Mouse (Mus musculus) megakaryocyte, adult 5-6 weeks (primary cell): ENCODE measurements around the gene Zmynd19. TPM values are rescaled to one million over a fixed set of nuclear protein-coding genes. Genes with fewer than 3 reads are reported as not detected.

Experiments
- ATAC-seq: 2 replicates; pipeline ENCODE4 v1.8.0; 2016; ENCODE audit warnings: mild to moderate bottlenecking, inconsistent platforms; ENCODE audit not compliant: poor library complexity, severe bottlenecking
- total RNA-seq, 2 experiments: library from RNA; stranded (forward) in 1 of 2; stranded (reverse) in 1 of 2; fragments of 153-499, 151-499 nt in 1 of 2; fragments of 221-1000, 200-1000 nt in 1 of 2; gene quantifications; 2 replicates each; pipeline versions ENCODE4 v1.2.3 to v1.2.4; 2015 to 2017

The Zmynd19 gene
- total RNA-seq, 2 experiments from 2014 or later, result 6.0 to 17.4 TPM

DNA sequence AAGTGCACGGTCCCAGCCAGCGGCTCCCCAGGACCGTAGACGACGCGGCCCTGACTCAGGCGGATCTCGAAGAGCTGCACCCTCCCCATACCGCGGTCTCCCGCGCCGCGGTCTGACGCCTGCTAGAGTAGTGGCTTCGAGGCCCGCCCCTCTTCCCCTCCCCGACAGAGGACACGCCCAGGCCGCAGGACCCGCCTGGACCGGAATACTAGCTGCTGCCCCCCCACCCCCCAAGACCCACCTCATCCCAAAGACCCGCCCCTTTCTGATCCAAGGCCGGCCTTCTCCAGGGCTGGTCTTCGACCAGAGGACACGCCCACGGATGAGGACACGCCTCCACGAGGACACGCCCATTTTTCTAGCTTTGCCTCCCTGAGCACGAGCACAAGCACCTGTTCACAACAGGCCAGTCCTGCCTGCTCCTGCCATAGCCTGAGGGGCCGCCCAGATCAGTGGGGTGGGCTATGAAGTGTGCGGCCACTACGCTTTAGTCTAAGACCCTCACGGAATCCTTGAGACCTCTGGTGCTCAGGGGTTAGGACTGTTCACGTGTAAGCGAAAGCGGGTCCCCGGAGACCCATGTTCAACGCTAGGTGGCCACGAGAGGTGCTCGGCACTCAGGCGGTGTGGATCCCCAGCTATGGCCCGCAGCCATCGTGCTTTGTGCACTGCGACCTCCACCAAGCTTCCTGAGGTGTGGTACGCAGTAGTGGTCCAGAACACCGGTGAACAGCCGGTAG lies 14.4 kb upstream of the Zmynd19 start, which contains the start of gene Arrdc1:
Arrdc1 (minus strand) TSS at position 196 of the 740 bp plus-strand sequence.
- peak; percentile 90 for ATAC-seq

DNA sequence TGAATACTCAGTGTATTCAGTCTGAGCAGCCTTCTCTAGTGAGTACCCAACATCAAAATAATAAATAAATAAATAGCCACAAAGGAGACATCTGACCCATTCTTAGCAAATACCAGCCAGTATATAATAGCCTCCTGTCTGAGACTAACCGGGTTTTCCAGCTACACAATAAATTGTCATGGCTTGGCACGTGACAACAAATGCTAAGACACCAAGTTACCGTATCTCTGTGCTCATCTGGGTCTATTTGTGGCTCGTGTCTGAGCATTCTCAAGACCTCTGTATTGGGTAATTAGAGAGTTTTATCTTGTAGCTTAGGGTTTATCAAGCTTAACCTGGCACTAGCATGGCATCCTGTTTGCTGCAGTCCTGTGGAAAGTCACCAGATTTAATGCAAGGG lies 7.5 kb upstream of the Zmynd19 start:
- ATAC-seq, result no peak

DNA sequence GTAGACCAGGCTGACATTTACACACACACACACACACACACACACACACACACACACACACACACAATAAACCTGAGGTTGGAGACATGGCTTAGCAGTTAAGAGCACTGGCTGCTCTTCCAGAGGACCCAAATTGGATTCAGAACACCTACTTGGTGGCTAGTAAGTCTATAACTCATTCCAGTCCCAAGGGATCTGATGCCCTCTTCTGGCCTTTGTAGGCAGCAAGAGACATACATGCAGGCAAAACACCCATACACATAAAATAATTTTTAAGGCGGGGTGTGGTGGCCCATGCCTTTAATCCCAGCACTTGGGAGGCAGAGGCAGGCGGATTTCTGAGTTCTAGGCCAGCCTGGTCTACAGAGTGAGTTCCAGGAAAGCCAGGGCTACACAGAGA lies 5.3 kb upstream of the Zmynd19 start:
- 0 out of 2 replicates have a peak, but pooled peaks have one; percentile 52 for ATAC-seq

DNA sequence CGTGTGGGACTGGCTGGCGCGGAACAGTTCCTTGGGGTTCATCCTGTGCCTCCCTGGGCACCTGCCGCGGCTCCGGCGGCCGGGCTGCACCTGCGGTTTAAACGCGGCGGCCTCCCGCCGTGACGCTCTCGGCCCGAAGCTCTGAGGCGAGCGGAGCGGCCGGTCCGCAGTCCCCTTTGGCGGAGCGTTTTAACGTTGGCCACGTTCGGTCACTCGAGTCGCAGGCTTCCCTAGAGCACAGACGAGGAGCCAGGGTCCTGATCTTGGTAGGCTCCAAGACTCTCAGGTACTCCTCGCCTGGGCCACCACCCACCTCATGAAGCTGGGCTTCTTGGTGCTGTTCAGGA lies 570 bp downstream of the Zmynd19 start:
- peak; percentile 30; the same call in 1 of the 2 replicates for ATAC-seq

DNA sequence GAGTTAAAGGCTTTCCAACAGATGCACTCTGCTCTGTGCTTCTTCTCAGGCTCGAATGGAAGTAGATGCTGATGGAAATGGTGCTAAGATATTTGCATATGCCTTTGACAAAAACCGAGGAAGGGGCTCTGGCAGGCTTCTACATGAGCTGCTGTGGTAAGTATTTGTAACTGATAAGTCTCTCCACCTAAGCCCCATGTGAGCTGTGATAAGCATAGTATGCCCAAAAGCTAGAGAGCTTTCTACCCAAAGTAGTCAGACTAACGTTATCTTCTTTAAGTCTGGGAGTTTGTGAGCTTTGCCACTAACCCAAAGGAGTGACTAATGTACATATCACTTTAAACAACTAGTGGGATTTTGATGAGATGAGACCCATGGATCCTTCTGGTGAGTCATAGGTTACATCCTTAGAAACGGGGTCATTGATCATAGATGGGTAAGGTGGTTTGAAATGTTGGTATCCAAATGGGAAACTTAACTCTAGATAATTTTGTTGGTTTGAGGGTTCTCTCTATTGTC lies 3.0 kb downstream of the Zmynd19 start:
- no peak for ATAC-seq

DNA sequence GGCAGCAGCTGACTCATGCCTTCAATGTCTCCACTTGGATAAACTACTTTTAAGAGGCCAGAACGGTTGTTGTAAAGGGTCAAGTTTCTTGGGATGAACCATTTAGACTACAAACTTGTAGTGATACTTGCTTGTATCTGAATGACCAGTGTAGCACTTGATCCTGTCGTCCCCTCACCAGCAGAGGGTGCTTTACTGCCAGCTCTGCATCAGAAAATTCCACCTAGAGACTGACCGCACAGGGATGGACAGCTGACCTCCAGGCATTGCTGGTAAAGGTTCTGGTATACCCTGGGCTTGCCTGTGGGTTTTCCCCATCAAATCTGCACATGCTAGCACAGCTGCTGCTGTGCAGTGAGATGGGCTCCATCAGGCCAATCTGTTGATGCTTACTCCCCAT lies 11.3 kb downstream of the Zmynd19 start:
- ATAC-seq, result no peak

DNA sequence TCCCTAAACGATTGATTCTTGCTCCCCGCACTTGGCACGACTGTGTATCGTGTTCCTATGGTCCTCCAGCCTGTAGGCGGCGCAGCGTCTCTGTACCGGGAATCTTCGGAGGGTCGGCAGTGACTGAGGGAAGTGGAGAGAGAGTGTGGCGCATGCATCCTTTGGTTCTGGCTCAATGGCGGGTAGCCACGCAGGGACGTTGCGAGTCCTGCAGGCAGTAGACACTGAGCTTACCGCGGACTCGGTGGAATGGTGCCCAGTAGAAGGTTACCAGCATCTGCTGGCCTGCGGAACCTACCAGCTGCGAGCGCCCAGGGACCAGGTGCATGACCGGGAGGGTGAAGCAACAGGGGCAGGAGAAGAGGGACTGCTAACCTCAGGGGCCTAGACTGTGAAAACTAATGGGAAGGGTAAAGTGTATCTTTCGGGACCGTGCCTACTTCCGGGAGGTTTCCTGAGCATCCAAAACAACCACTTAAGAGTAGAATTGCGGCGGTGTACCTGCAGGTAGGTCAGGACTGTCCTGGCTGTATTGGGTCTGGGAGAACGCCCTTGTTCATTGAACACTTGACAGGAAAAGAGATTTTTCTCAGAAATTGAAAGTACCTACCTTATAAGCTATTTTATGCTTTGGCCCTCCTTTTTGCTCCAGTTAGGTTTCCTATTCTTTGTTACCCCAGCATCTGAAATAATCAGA lies 12.9 kb downstream of the Zmynd19 start, which contains the start of gene Dph7:
Dph7 (plus strand) TSS at position 97 of the 697 bp plus-strand sequence.
- peak; percentile 100 for ATAC-seq

DNA sequence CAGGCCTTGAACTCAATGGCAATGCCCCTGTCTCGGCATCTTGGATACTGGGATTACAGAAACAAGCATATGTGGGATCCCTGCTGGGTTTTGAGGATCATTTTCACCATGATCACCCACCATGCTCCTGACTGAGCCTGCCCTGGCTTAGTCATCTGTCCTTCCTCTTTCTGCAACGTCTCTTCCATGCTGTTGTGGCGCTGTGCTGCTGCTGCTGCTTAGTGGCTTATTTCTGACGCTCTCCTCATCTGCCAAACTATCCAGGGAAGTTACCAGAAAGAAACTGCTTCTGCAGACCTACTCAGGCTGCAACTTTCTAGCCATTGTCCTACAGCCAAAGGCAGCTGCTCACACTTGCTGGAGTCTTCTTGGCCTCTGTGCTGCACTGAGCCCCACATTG lies 20.8 kb downstream of the Zmynd19 start:
- ATAC-seq, result no peak

DNA sequence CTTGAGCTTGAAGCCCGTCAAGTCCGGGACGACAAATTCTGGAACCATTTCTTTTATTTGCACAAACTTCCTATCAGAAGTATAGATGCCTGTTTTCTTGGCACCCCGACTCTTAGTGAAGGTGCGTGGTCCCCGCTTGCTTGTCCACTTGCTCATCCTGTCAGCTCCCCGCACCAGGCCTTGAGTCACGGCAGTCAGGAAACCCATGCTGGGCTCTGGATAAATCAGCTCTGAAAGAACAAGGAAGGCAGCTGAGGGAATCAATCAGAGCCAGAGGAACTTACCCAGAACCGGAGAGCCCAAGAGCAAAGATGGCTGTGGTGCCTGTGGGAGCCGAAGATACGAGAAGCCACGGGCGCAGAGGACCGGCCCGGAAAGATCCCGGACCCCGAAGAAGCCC lies 24.9 kb downstream of the Zmynd19 start:
- peak; percentile 3; the same call in 1 of the 2 replicates for ATAC-seq

DNA sequence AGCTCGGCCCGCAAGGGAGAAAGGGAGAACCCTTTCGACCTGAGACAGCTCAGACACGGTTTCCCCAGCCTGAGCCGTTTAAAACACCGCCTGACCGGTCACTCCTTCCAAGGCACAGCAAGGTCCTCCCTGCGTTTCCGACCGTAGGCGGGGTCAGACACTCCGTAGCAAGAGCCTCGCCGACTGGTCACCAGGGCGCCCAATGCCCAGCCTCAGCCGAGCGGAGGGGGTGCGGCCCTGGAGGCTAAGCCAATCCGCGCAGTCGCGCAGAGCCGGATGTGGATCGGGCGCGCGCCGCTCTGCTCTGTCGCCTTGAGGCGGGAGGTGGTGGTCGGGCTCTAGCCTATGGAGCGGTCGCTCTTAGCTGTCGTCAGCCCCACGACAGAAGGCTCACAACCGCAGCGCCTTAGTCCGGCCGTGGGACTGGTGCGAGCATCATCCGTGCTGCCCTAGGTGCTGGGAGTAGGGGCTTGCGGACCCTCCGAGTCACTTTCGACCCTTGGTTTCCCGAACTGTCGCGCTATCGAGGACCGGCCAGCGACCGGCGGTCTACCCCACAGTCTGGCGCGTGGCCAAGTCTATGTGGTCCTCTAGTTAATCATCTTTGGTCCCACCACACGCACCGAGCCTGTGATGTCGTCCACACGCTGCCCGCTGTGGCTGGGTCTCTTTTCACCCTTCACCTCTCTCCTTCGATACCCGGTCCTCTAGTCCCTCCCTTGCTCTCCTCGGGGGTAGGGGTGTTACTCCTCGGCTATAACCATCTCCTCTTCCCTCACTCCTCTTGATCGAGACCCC lies 25.5 kb downstream of the Zmynd19 start, which contains the start of gene Mrpl41:
Mrpl41 (minus strand) TSS at position 193 of the 798 bp plus-strand sequence.
- peak; percentile 77 for ATAC-seq

DNA sequence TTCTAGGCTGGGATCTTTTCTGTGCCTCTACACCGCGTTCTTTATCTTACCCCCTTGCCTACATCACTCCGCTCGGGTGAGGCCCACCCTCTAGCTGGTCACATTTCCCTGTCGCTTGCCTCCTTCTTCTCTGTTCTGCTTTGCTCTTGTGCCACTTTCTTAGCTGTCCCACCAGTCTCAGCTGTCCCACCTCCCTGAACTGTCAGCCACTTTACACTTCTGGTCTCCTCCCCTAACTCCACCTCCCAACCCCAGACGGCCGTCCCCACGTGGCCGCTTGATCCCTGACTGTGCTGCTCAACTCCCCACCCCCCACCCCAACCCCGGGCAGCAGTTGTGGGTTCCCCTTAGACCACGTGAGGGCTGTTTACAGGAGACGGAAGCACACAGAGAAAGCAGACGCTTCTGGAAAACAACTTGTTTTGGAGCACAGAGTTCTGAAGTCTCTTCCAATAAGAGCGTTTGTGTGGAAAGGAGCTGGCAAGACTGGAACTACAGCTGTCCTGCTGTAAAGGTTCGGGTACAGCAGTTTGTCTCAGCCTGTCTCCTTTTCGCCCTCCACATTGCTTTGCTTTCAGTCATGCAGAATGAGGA lies 26.2 kb downstream of the Zmynd19 start, which contains the start of gene Pnpla7:
Pnpla7 (plus strand) TSS at position 330 of the 594 bp plus-strand sequence.
- ATAC-seq, result peak; percentile 63

DNA sequence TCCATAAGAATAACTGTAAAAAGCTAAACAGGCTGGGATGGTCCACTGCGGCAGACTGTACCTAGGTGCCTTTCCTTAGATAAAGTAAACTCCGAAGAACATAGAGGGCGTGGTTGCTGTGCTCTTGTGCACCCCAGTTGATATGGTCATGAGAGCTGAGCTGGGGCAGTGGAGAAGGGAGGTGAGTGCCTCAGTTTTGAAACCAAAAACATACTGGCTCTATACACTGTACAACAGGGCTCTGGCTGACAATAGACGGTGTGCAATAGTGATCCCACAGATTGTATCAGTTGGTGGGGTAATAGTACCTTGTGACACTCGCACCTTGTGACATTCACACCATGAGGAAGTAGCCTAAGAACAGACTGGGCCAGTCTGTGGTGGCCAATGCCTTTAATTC lies 27.4 kb downstream of the Zmynd19 start:
- peak; percentile 53 for ATAC-seq

DNA sequence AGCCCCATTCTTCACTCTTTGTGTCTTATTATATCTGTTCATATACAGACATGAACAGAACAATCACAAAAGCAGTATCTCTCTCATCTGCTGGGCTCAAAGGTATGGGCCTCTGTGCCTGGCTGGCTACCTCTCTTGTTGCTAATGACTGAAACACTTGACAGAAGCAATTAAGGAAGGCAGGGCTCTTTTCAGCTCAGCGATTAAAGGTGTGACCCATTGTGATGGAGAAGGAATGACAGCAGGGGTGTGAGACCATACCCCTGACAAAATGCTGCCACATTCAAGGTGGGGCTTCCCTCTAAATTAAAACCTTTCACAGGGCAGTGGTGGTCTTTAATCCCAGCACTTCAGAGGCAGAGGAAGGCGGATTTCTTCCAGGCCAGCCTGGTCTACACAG lies 38.2 kb downstream of the Zmynd19 start:
- no peak for ATAC-seq

DNA sequence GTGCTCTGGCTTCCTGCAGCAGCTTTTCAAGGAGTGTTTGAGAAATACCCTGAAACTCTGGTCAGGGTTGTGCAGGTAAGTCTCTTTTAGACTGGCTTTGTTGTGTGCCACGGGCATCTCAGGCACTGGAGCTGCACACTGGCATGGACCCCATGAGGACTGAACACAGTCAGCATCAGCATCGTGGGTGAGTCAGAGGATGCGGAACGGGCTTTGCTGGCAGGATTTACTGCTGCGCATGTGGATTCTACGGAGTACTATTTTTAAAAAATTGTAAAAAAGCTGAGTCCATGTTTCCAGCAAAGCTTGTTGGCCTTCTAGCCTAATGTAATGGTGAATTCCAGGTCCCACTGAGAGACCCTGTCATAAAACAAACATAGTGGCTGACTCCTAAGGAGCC lies 45.7 kb downstream of the Zmynd19 start:
- ATAC-seq, result no peak

DNA sequence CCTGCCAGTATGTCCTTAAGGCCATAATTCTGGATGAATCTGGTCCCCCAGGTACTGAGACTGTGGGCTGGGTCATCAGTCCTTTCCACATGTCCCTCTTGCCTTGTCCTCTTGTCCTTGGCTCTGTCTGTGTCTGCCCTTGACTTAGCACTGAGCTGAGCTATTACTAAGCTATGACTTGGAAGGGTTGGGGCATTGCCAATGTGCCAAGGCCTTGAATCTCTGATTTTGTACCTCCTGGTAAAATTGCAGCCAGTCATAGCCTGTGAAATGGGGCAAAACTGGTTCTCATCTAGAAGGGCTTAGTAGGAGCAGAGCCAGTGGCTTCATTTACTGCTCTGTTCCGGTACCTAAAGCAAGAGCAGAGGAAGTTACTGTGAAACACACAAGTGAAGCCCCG lies 46.9 kb downstream of the Zmynd19 start:
- ATAC-seq, result no peak

DNA sequence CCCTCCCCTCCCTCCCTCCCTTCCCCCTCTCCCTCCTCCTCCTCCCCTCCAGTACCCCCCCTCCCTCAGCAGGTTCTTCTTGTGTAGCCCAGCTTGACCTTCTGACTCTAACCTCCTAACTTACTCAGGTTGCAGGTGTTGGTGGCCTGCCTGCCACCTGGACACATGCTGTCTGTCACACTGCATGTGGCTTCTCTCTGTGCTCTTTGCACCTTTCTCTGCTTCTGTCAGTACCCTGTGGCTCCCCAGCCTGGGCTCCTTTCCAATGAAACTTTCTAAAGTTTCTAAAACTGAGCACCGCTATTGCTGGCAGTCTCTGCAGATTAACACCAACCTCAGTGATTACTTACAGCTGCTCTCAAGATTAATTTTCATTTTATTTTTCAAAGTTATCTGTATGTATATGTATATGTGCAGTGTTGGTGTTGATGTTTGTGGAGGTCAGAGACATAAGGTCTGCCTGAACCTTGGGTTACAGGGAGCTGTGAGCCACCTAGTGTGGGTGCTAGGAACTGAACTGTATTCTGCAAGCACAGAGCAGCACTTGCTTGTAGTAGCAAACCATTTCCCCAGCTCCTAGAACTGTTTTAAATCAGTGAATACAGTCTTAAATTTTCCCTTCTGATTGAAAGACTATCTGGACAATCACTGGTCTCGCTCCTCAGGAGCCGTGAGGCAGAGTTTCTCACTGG lies 51.1 kb downstream of the Zmynd19 start:
- ATAC-seq, result no peak

DNA sequence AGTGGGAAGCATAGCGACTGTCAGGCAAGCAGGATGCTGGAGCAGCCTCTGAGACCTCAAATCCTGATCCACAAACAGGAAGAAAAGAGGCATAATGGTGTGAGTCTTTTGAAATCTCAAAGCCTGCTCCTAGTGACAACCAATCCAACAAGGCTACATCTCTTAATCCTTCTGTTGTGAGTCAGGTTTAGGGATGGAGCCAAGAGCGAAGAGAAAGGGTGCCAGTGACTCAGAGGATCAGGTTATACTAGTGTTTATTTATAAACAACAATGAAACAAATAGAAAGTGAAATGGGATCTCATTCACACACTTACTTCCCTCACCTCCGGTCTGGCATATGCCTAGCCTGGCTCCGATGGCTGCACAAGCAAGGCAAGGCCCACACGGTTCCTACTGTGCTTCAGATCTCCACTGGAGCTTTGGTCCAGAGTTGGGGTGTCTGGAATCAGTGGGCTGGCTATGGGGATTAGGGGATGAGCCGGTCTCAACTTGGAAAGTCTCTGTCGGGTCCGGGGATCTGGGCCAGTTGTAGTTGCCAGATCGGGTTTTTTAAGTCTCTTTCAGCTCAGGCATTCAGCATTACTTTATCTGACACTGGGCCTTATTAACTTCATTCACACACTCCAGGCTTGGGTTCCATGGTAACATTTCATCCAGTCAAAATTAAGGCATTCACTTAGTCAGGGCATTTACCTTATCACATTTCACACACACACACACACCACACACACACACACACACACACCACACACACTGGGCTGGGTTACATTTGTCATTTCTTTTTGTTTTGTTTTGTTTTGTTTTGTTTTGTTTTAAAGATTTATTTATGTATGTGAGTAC lies 54.6 kb downstream of the Zmynd19 start:
- no peak for ATAC-seq

DNA sequence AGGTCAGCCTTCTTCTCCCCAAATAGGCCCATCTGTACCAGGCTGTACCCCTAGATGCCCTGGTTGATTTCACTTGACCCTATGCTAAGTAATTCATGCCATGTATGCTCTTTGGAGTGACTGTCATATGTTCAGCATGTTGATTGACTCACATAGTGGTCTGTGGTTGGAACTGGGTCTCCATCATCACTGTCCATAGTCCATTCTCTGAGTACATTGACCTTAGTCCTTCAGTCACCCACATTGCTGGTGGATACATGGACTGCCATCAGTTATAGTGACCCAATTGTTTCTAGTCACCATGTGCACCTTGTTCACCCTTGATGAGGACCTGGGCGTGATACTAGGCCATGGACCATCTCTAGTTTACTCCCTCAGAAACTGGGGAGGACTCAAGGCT lies 57.2 kb downstream of the Zmynd19 start:
- ATAC-seq, result no peak

DNA sequence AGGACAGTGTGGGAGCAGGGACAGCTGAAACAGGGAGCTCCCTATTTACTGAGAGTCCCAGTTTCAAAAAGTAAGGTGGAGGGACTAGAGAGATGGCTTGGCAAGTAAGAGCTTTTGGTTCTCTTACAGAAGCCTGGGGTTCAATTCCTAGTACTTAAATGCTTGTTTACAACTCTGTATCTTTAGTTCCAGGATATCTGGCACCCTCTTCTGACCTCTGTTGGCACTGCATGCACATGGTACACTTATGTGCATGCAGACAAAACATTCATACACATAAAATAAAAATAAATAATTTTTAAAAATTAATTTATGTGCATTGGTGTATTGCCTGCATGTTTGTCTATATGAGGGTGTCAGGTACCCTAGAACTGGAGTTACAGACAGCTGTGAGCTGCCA lies 58.7 kb downstream of the Zmynd19 start:
- ATAC-seq, result no peak
